Mouse (Mus musculus) forebrain, embryonic 14.5 days (tissue): ENCODE results near the gene Lmx1a. TPM values are rescaled to one million over a fixed set of nuclear protein-coding genes. Genes with fewer than 3 reads are reported as not detected.

Experiments used
- ATAC-seq: fragments of 200-750 bp; cut with Nextera tagmentation; 2 replicates; pipeline ENCODE4 v1.8.0; 2017; ENCODE audit warnings: mild to moderate bottlenecking, moderate library complexity
- DNase-seq: peaks from one replicate; pipeline ENCODE4 v3.0.0-alpha.2; 2015; ENCODE audit warnings: low spot score
- H3K27ac ChIP-seq: fragments of 300-500 bp; sonication (generic); 2 replicates; pipeline ENCODE4 v1.5.1; 2014; ENCODE audit warnings: low read depth, mild to moderate bottlenecking, control low read depth, low read length, moderate library complexity
- H3K27me3 ChIP-seq: fragments of 300-500 bp; sonication (generic); replicated peaks from 2 replicates; pipeline ENCODE4 v1.6.1; 2014; ENCODE audit warnings: low read length, control low read depth, mixed read lengths; ENCODE audit not compliant: control insufficient read depth, insufficient read depth
- H3K36me3 ChIP-seq: fragments of 300-500 bp; sonication (generic); 2 replicates; pipeline ENCODE4 v1.6.1; 2014; ENCODE audit warnings: low read length, control low read depth; ENCODE audit not compliant: control insufficient read depth, insufficient read depth
- H3K4me1 ChIP-seq: fragments of 300-500 bp; sonication (generic); 2 replicates; pipeline ENCODE4 v1.6.1; 2014; ENCODE audit warnings: antibody characterized with exemption, low read length, control low read depth; ENCODE audit not compliant: control insufficient read depth, insufficient read depth
- H3K4me2 ChIP-seq: fragments of 300-500 bp; sonication (generic); 2 replicates; pipeline ENCODE4 v1.6.1; 2014; ENCODE audit warnings: mild to moderate bottlenecking, control low read depth, low read length
- H3K4me3 ChIP-seq: fragments of 300-500 bp; sonication (generic); 2 replicates; pipeline ENCODE4 v1.5.1; 2014; ENCODE audit warnings: low read depth, low read length, control low read depth
- H3K9ac ChIP-seq: fragments of 300-500 bp; sonication (generic); 2 replicates; pipeline ENCODE4 v1.6.1; 2014; ENCODE audit warnings: mild to moderate bottlenecking, low read length, control low read depth, moderate library complexity
- H3K9me3 ChIP-seq: fragments of 300-500 bp; sonication (generic); replicated peaks from 2 replicates; pipeline ENCODE4 v1.6.1; 2016; ENCODE audit warnings: low read length, control low read depth, mixed read lengths; ENCODE audit not compliant: control insufficient read depth
- WGBS: fragments of 180-500 bp; shearing (Covaris S2); extraction: QIAGEN DNeasy Blood & Tissue Kit; methylation state at CpG from one replicate; pipeline ENCODE4 v1.1.7; 2014; 5-methylcytosine and 5-hydroxymethylcytosine counted together
- polyA plus RNA-seq: library from polyadenylated mRNA; unstranded; fragments of >200 nt; fragmentation: Nextera tagmentation; extraction: Ambion mirVana; gene quantifications from 2 replicates; pipeline ENCODE4 v1.2.1, GENCODE M21; 2014

Gene Lmx1a
- polyA plus RNA-seq, 1 experiment from 2014 or later: 2.8 TPM

DNA sequence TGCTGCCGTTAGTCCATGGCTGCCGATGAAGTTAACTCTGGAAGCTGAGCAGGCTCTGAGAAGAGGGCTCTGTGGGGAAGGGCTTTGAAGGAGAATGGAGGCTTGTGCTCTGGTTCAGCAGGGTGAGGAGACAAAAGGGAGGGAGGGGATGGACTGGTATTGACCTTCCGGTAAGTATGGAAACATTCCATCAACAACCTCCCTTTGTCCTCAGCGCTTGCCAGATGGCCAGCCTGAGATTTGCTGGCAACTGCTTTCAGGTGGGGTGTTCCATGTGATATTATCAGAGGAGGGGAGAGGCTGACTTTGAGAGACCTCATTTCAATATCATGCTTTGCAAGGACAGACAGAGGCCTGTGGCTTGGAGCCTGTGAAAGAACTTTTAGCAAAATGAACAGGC lies 165.8 kb downstream of the Lmx1a start:
- Histone ChIP-seq H3K36me3 (no peaks in the 10 kb centered on the region), H3K9me3 (no peaks in the 10 kb centered on the region), H3K4me3 (no peak overlapping the region), H3K27me3 (no peaks in the 10 kb centered on the region), H3K9ac (no peak overlapping the region), H3K4me1 (no peaks in the 10 kb centered on the region), H3K4me2 (no peak overlapping the region), H3K27ac (no peak overlapping the region)
- WGBS: 44% methylated on average over 4 of the region's 4 CpGs
- DNase-seq: no peak
- no peak for ATAC-seq

DNA sequence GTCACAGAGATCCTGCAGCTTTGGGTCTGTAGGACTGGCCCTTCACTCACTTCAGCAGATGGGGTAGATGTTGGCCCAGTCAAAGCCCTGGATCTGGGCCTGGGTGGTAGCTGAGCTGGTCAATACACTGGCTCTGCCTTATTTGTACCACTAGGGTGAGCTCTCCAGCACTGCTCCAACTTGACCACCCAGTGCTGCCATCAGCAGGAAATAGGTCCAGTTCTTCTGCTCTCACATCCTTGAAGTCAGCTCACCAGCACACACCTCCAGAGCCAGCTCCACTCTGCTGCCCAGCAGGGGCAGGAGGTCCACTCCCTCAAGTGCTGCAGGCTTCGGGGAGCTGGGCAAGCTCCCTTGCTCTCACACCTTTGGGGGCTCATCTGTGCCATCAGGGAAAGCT lies 183.0 kb downstream of the Lmx1a start:
- Histone ChIP-seq H3K27me3 (no peaks in the 10 kb centered on the region), H3K4me1 (no peaks in the 10 kb centered on the region), H3K4me3 (no peak overlapping the region), H3K4me2 (no peak overlapping the region), H3K27ac (no peak overlapping the region), H3K9me3 (no peaks in the 10 kb centered on the region), H3K9ac (no peak overlapping the region), H3K36me3 (no peaks in the 10 kb centered on the region)
- 76% methylated on average over 1 of the region's 1 CpGs for WGBS
- ATAC-seq: no peak
- no peak for DNase-seq

DNA sequence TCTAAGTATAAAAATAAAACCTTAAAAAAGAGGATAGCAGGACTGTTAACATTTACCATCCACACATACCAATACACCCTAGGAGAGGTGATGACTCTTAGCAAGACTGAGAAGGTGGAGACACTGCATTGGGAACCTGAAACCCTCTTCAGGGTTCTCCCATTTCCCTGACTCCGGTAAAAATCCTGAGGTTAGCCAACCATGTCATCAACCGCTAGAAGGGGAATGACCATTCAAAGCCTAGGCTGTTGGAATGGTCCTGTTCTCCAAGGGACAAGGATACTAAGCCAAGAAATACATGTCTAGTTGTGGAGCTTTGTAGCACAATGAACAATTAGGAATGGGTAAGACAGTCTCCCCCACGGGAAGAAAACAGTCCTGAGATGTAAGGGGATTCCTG lies 185.1 kb downstream of the Lmx1a start:
- no peaks in the 10 kb centered on the region for H3K36me3 ChIP-seq
- H3K27me3 ChIP-seq: no peaks in the 10 kb centered on the region
- H3K4me3 ChIP-seq: no peak overlapping the region
- WGBS: 79% methylated on average over 3 of the region's 3 CpGs
- no peak for ATAC-seq
- H3K9me3 ChIP-seq: no peaks in the 10 kb centered on the region
- no peak overlapping the region for H3K27ac ChIP-seq
- H3K4me1 ChIP-seq: no peaks in the 10 kb centered on the region
- DNase-seq: no peak
- no peak overlapping the region for H3K4me2 ChIP-seq
- no peak overlapping the region for H3K9ac ChIP-seq

GRCm38 (mm10) chr1:167877931-167878330 lies 188.9 kb downstream of the Lmx1a start:
- H3K4me3 ChIP-seq: no peak overlapping the region
- 76% methylated on average over 4 of the region's 4 CpGs for WGBS
- H3K9me3 ChIP-seq: no peaks in the 10 kb centered on the region
- no peak overlapping the region for H3K4me2 ChIP-seq
- no peaks in the 10 kb centered on the region for H3K4me1 ChIP-seq
- no peaks in the 10 kb centered on the region for H3K36me3 ChIP-seq
- H3K27me3 ChIP-seq: no peaks in the 10 kb centered on the region
- no peak overlapping the region for H3K27ac ChIP-seq
- no peak for ATAC-seq
- no peak for DNase-seq
- no peak overlapping the region for H3K9ac ChIP-seq

- Histone ChIP-seq H3K9ac (no peak overlapping the region), H3K4me3 (no peak overlapping the region), H3K36me3 (no peaks in the 10 kb centered on the region), H3K4me2 (no peak overlapping the region), H3K4me1 (no peaks in the 10 kb centered on the region), H3K27me3 (no peaks in the 10 kb centered on the region), H3K27ac (no peak overlapping the region), H3K9me3 (no peaks in the 10 kb centered on the region)
- 78% methylated on average over 11 of the region's 11 CpGs for WGBS
- ATAC-seq (no peak), DNase-seq (peak; percentile 6)
Observed at GRCm38 (mm10) chr1:167878354-167878753, 189.3 kb downstream of the Lmx1a start.

DNA sequence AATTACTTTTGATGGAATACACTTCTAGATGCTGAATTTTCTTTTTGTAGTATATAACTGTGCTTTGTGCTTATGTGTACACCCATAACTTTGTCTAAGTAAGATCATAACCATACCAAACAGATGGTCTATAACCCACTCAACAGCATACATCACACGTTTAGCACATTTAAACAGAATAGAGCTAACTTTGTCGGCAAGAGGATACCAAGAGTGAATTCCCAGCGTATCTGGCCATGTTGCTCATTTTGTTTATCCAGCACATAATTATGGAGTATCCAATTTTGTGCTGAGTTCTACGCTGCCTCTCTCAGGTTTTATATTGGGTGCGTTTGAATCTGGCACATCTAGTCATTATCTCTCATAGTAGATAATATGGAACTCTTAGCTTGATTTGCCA lies 196.7 kb downstream of the Lmx1a start:
- H3K9me3 ChIP-seq: no peaks in the 10 kb centered on the region
- H3K27me3 ChIP-seq: no peaks in the 10 kb centered on the region
- no peak overlapping the region for H3K9ac ChIP-seq
- ATAC-seq: no peak
- H3K4me1 ChIP-seq: 0 out of 2 replicates have a peak, but pooled peaks cover 3% of the 10 kb centered on the region
- no peak for DNase-seq
- no peak overlapping the region for H3K4me3 ChIP-seq
- WGBS: 96% methylated on average over 5 of the region's 5 CpGs
- no peak overlapping the region for H3K4me2 ChIP-seq
- H3K36me3 ChIP-seq: no peaks in the 10 kb centered on the region
- no peak overlapping the region for H3K27ac ChIP-seq

DNA sequence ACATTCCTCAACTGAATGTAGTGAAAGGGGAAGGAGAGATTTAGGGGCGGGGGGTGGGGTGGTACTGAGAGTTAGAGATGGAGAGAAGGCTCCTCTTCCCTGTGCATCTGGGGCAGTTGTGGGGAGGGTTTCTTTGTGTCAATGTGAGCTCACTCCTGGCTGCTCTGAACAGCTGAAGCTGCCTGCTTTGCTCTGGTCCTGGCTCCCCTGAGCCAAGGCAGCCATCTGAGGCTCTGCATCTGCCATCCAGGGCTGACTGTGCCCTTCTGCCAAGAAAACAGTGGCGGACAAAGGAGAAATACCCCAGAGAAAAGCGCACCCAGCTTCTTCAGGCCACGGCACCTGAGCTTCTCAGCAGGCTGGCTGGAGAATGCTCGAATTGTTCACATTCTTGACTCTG lies 199.1 kb downstream of the Lmx1a start:
- 70% methylated on average over 5 of the region's 5 CpGs for WGBS
- ATAC-seq (no peak; the same call in 1 of the 2 replicates), DNase-seq (peak; percentile 30)
- H3K9me3 ChIP-seq: no peaks in the 10 kb centered on the region
- H3K27me3 ChIP-seq: no peaks in the 10 kb centered on the region
- H3K36me3 ChIP-seq: no peaks in the 10 kb centered on the region
- peak overlapping the region; percentile 32; the same call in 1 of the 2 replicates for H3K4me2 ChIP-seq
- no peak overlapping the region for H3K9ac ChIP-seq
- no peak overlapping the region for H3K4me3 ChIP-seq
- no peak overlapping the region for H3K27ac ChIP-seq
- 0 out of 2 replicates have a peak, but pooled peaks cover 5% of the 10 kb centered on the region for H3K4me1 ChIP-seq

GRCm38 (mm10) chr1:167888816-167889215 lies 199.8 kb downstream of the Lmx1a start:
- 0 out of 2 replicates have a peak, but pooled peaks have one; percentile 29 for ATAC-seq
- 0 out of 2 replicates have a peak, but pooled peaks cover 5% of the 10 kb centered on the region for H3K4me1 ChIP-seq
- peak overlapping the region; percentile 32 for H3K4me2 ChIP-seq
- 27% methylated on average over 9 of the region's 9 CpGs for WGBS
- no peak overlapping the region for H3K4me3 ChIP-seq
- no peaks in the 10 kb centered on the region for H3K27me3 ChIP-seq
- peak; percentile 39 for DNase-seq
- H3K9me3 ChIP-seq: no peaks in the 10 kb centered on the region
- H3K9ac ChIP-seq: 0 out of 2 replicates have a peak overlapping the region, but pooled peaks have one; percentile 21
- H3K27ac ChIP-seq: no peak overlapping the region
- H3K36me3 ChIP-seq: no peaks in the 10 kb centered on the region

DNA sequence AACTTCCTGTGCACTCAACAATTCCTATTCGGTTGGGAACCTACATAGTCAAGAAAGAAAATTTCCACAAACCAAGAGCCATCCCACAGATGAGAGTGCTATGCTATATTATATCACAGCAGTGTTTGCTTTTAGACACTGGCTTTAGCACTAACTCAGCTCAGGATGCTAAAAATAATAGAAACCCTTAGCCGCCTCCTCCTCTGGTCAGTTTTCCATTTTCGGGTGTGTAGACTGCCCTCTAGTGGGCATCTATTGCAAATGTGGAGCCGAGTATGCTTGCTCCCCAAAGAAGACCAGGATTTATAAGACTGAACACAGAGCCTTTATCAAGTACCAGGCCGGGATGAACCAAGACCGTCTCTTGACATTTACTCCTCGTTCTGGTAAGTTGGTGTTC lies 207.2 kb downstream of the Lmx1a start:
- Histone ChIP-seq H3K4me3 (no peak overlapping the region), H3K27me3 (no peaks in the 10 kb centered on the region), H3K9me3 (no peaks in the 10 kb centered on the region), H3K27ac (no peak overlapping the region), H3K9ac (no peak overlapping the region), H3K36me3 (no peaks in the 10 kb centered on the region), H3K4me2 (no peak overlapping the region), H3K4me1 (0 out of 2 replicates have a peak, but pooled peaks cover 3% of the 10 kb centered on the region)
- ATAC-seq: peak; percentile 70; the same call in 1 of the 2 replicates
- DNase-seq: peak; percentile 79
- 34% methylated on average over 7 of the region's 7 CpGs for WGBS
